Mouse (Mus musculus): ENCODE data around the gene Klhl29.

DNA sequence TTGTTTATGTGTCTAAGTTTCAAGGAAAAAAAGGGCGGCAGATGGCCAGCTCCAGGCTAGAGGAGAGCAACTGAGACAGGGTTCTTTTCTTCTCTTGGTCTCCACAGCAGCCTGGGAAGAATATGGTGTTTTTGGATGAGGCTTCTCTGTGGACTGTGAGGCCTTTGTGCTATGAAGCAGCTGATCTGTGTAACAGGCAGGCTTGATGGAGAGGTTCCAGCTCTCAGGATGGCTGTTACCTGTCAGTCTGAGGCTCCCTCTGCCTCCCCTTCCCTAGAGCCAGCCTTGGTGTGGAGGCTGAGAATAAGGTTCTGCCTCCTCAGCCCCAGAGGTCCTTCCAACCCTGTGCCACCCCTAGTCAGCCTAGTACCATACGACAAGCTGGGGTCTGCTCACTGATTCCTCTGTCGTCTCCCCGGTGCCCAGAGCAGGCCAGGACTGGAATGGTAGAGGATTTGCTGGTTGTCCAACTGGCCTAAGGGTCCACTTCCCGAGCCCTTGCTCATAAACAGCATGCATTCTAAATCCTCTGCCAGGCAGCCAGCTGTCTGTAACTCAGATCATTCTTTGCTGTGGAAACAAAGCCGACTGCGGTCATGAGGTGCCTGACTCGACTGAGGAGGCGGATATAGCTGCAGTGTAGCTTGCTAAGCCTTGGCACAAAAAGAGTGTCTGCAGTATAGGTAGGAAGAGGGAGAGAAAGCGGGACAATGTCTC lies 122.0 kb downstream of the Klhl29 start:
- TF ChIP-seq MAX (IDR thresholded peaks at IDR 0.05) (no peak), CTCF (IDR thresholded peaks at IDR 0.05; ENCODE audit: control insufficient read depth, insufficient read depth, insufficient read length) (no peak), MYOD1 (IDR thresholded peaks at IDR 0.05; ENCODE audit: control insufficient read depth, insufficient read length, low read depth) (no peak), MYOG (IDR thresholded peaks at IDR 0.05; ENCODE audit: control insufficient read depth, extremely low read depth, insufficient read length) (no peak), USF1 (IDR thresholded peaks at IDR 0.05; ENCODE audit: low read depth) (no peak)

Measured in C2C12 (cell line).